Mouse (Mus musculus): Measurements from ENCODE around the gene Gm16442.
"Not testable (repeated sequence)": the region's sequence is repeated elsewhere in the genome, so short reads cannot be mapped to it uniquely, and the experiment has no call there.

The Gm16442 gene

GRCm38 (mm10) chr7:20122479-20122878 lies at the start of gene Gm16442:
Gm16442 (minus strand) TSS chr7:20122579.
- DNase-seq (ENCODE audit: low read depth, low spot score): not testable (repeated sequence)

GRCm38 (mm10) chr7:20168277-20168676 lies 45.9 kb upstream of the Gm16442 start, which contains the start of gene Vmn1r94:
Vmn1r94 (minus strand) TSS chr7:20168377.
- not testable (repeated sequence) for DNase-seq (ENCODE audit: low read depth, low spot score)

- not testable (repeated sequence) for DNase-seq (ENCODE audit: low read depth, low spot score)
Observed at GRCm38 (mm10) chr7:20138988-20139387, 16.6 kb upstream of the Gm16442 start, which contains the start of gene Vmn1r93. Vmn1r93 (minus strand) TSS chr7:20139088.

- DNase-seq (ENCODE audit: low read depth, low spot score): not testable (repeated sequence)
Observed at GRCm38 (mm10) chr7:20099380-20099779, 23.0 kb downstream of the Gm16442 start, which contains the start of gene Vmn1r91. Vmn1r91 (plus strand) TSS chr7:20099680.

GRCm38 (mm10) chr7:20078118-20078517 lies 44.3 kb downstream of the Gm16442 start:
- not testable (repeated sequence) for DNase-seq (ENCODE audit: low read depth, low spot score)

All from CD4-positive helper T cell, adult 2 months (primary cell).